Mouse (Mus musculus) forebrain, embryonic 15.5 days (tissue): ENCODE measurements around the gene Tgfb1i1. TPM values are rescaled to one million over a fixed set of nuclear protein-coding genes. Genes with fewer than 3 reads are reported as not detected.

ENCODE experiments used
- ATAC-seq: fragments of 200-750 bp; cut with Nextera tagmentation; replicated peaks from 2 replicates; pipeline ENCODE4 v1.8.0; 2017; ENCODE audit warnings: mild to moderate bottlenecking, moderate TSS enrichment, moderate library complexity
- H3K27ac ChIP-seq: fragments of 300-500 bp; sonication (generic); replicated peaks from 2 replicates; pipeline ENCODE4 v1.5.1; 2015; ENCODE audit warnings: mild to moderate bottlenecking, inconsistent platforms
- H3K27me3 ChIP-seq: fragments of 300-500 bp; sonication (generic); 2 replicates; pipeline ENCODE4 v1.6.1; 2015; ENCODE audit warnings: inconsistent platforms
- H3K36me3 ChIP-seq: fragments of 300-500 bp; sonication (generic); 2 replicates; pipeline ENCODE4 v1.6.1; 2015; ENCODE audit warnings: mild to moderate bottlenecking, inconsistent platforms
- H3K4me1 ChIP-seq: fragments of 300-500 bp; sonication (generic); 2 replicates; pipeline ENCODE4 v1.6.1; 2015; ENCODE audit warnings: inconsistent platforms
- H3K4me2 ChIP-seq: fragments of 300-500 bp; sonication (generic); replicated peaks from 2 replicates; pipeline ENCODE4 v1.6.1; 2015; ENCODE audit warnings: mild to moderate bottlenecking, inconsistent platforms
- H3K4me3 ChIP-seq: fragments of 300-500 bp; sonication (generic); 2 replicates; pipeline ENCODE4 v1.5.1; 2015; ENCODE audit warnings: mild to moderate bottlenecking, inconsistent platforms
- H3K9ac ChIP-seq: fragments of 300-500 bp; sonication (generic); replicated peaks from 2 replicates; pipeline ENCODE4 v1.6.1; 2015; ENCODE audit warnings: mild to moderate bottlenecking, inconsistent platforms
- H3K9me3 ChIP-seq: fragments of 300-500 bp; sonication (generic); 2 replicates; pipeline ENCODE4 v1.6.1; 2016; ENCODE audit warnings: inconsistent platforms
- WGBS: fragments of 180-500 bp; shearing (Covaris S2); methylation state at CpG from one replicate; pipeline ENCODE4 v1.1.7; 2015; ENCODE audit warnings: mixed read lengths; 5-methylcytosine and 5-hydroxymethylcytosine counted together
- polyA plus RNA-seq: library from polyadenylated mRNA; unstranded; fragments of >200 nt; fragmentation: Nextera tagmentation; extraction: Ambion mirVana; gene quantifications from 2 replicates; pipeline ENCODE4 v1.2.1, GENCODE M21; 2015

Tgfb1i1 gene
- 14.0 and 14.6 TPM in 2 replicates for polyA plus RNA-seq

DNA sequence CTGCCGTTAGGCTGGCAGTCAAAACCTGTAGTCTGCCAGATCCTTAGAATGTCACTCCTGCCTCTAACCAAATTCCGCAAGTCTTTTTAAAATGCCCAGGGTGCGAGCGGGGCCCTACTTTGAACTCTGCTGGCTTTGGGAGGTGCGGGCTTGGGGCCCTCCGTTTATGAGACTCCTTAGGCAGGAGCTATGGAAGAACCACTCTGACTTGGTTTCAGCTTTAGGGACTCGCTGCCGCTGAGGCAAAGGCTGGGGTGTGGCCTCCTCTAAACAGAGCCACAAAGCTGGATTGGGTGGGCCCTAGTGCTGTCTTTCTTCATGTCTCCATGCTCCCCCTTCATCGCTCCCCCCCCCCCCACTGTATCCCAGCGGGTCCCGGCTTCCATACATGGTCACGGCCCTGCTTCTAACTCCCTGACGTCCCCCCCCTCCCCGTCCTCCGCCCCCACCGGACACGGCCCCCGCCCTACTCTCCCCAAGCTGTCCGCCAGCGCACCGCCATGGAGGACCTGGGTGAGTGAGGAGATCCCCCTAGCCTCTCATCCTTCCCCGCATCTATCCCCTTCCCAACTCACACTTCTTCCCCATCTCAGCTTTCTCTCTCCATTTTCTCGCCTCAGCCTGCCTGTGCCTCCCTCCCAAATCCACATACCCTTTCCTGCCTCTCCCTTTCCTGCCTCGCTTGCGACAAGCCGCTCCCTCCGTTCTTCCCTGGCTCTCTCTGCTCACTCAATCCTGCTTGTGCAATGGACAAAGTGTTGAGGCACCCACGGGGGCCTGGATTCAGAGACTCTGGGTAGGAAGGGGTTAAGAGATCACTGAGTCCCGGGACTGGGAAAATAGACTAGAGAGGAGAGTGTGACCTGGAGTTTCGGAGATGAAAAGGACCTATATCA lies at the start of gene Tgfb1i1:
Gene Tgfb1i1, plus strand, starts transcription at position 317 of the 896 bp plus-strand sequence.
- peak within 1 kb of the TSS; percentile 74 for H3K27ac ChIP-seq
- H3K9ac ChIP-seq, result peak within 1 kb of the TSS; percentile 53
- ATAC-seq, result peak; percentile 55
- H3K9me3 ChIP-seq, result no peaks in the 10 kb centered on the region
- H3K4me2 ChIP-seq, result peak within 1 kb of the TSS; percentile 63
- H3K4me1 ChIP-seq, result peaks cover 11% of the 10 kb centered on the region
- no peaks in the 10 kb centered on the region for H3K27me3 ChIP-seq
- peak within 1 kb of the TSS; percentile 40 for H3K4me3 ChIP-seq
- WGBS, result 2% methylated on average over 30 of the region's 30 CpGs
- peaks cover 14% of the 10 kb centered on the region; the same call in 1 of the 2 replicates for H3K36me3 ChIP-seq

DNA sequence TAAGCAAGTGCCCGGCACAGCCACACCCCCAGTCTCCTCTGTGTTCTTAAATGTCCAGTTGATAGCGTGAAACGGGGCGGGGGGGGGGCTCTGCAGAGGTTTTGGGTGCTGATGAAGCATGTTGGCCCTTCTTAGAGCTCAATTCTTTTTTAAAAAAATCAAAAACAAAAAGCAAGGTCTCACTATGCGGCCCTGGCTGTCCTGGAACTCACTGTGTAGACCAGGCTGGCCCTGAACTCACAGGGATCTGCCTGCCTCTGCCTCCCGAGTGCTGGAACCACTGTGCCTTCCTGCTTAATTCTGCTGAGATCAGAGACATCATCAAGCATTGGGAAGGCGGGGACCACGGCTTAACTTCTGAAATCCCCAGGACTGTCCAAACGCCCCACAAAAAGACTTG lies 45.0 kb upstream of the Tgfb1i1 start:
- Histone ChIP-seq H3K36me3 (no peaks in the 10 kb centered on the region), H3K9ac (no peak overlapping the region), H3K4me1 (no peaks in the 10 kb centered on the region), H3K27ac (no peak overlapping the region), H3K4me2 (no peak overlapping the region), H3K9me3 (no peaks in the 10 kb centered on the region), H3K27me3 (no peaks in the 10 kb centered on the region), H3K4me3 (no peak overlapping the region)
- ATAC-seq, result no peak
- WGBS, result 86% methylated on average over 9 of the region's 9 CpGs

DNA sequence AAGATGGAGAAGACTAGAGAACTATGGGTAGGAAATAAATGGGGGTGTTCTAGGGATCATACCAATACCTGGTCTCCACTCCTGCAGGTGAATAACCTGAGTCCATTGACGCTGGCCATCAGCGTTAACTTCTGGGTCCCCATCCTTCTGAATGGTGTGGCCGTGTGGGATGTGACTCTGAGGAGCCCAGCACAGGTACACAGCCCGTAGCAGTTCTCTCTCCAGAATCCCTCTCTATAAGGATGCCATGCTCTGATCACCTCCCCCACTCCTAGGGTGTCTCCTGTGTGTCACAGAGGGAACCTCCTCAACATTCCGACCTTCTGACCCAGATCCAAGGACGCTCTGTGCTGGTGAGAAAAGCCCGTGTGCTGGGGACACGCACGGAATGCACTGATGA lies 43.5 kb upstream of the Tgfb1i1 start:
- no peak for ATAC-seq
- WGBS, result 79% methylated on average over 9 of the region's 9 CpGs

DNA sequence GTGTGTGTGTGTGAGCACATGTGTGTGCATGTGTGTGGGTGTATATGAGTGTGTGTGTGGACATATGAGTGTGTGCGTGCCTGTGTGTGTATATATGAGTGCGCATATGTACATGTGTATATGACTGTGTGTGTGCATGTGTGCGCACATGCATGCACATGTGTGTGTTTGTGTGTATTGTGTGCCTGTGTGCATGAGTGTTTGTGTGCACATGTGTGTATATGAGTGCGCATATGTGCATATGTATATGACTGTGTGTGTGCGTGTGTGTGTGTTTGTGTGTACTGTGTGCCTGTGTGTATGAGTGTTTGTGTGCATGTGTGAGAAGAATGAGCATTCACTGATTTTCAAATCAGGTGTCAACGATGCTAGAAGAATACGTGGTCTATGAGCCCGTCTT lies 42.4 kb upstream of the Tgfb1i1 start:
- Histone ChIP-seq H3K9me3 (no peaks in the 10 kb centered on the region), H3K36me3 (no peaks in the 10 kb centered on the region), H3K27me3 (no peaks in the 10 kb centered on the region), H3K9ac (no peak overlapping the region), H3K4me2 (no peak overlapping the region), H3K4me1 (no peaks in the 10 kb centered on the region), H3K4me3 (no peak overlapping the region), H3K27ac (no peak overlapping the region)
- 87% methylated on average over 8 of the region's 8 CpGs for WGBS
- ATAC-seq, result no peak

More for the DNA sequence above, 43.5 kb upstream of the Tgfb1i1 start:
- Histone ChIP-seq H3K4me2 (no peak overlapping the region), H3K4me1 (no peaks in the 10 kb centered on the region), H3K36me3 (no peaks in the 10 kb centered on the region), H3K27ac (no peak overlapping the region), H3K4me3 (no peak overlapping the region), H3K9ac (no peak overlapping the region), H3K27me3 (no peaks in the 10 kb centered on the region), H3K9me3 (no peaks in the 10 kb centered on the region)

DNA sequence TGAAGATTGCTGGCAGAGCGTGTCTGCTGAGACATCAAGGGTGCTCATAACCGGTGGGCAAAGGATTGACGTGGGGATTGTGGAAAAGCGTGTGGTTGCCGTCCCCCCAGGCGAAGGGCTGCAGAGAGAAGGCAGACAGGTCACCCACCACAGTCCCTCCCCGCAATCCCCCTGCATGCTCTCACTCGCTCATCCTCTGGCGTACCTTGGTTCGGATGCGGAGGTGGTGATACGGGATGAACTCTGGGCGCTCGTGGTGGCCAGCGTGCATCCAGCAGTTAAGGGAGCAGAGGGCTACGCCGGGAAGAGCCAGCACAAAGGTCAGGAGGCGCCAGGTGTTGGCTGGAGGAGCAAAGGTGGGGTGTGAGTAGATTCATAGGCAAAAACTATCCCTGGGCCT lies 40.9 kb upstream of the Tgfb1i1 start:
- WGBS, result 87% methylated on average over 18 of the region's 18 CpGs
- Histone ChIP-seq H3K4me3 (no peak overlapping the region), H3K9ac (no peak overlapping the region), H3K4me1 (no peaks in the 10 kb centered on the region), H3K4me2 (no peak overlapping the region), H3K27me3 (no peaks in the 10 kb centered on the region), H3K27ac (no peak overlapping the region), H3K9me3 (no peaks in the 10 kb centered on the region), H3K36me3 (no peaks in the 10 kb centered on the region)
- no peak for ATAC-seq

DNA sequence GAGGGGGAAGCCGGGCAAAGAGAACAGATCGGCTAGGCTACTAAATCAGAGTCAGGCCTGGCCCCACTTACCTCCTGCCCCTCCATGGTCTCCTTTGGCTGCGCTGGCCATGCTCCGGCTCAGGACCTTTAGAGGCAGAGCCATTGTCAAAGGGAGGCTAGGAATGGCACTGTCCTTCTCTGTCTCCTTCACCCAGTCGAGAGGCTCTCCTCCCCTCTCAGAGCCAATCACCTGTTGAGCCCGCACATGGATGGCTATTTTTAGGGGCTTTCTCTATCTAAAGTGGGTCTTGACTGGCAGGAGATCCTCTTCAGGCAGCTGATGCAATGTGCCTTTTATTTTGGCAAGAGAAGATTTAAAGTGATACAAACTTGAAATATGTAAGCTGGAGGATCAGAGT lies 40.5 kb upstream of the Tgfb1i1 start, which contains the start of gene Cox6a2:
Gene Cox6a2, minus strand, starts transcription at position 236 of the 400 bp plus-strand sequence.
- 80% methylated on average over 6 of the region's 6 CpGs for WGBS
- no peak within 1 kb of the TSS for H3K9ac ChIP-seq
- H3K27me3 ChIP-seq, result no peaks in the 10 kb centered on the region
- H3K4me1 ChIP-seq, result no peaks in the 10 kb centered on the region
- no peak within 1 kb of the TSS for H3K4me2 ChIP-seq
- H3K4me3 ChIP-seq, result no peak within 1 kb of the TSS
- no peak within 1 kb of the TSS for H3K27ac ChIP-seq
- H3K9me3 ChIP-seq, result no peaks in the 10 kb centered on the region
- no peak for ATAC-seq
- no peaks in the 10 kb centered on the region for H3K36me3 ChIP-seq

DNA sequence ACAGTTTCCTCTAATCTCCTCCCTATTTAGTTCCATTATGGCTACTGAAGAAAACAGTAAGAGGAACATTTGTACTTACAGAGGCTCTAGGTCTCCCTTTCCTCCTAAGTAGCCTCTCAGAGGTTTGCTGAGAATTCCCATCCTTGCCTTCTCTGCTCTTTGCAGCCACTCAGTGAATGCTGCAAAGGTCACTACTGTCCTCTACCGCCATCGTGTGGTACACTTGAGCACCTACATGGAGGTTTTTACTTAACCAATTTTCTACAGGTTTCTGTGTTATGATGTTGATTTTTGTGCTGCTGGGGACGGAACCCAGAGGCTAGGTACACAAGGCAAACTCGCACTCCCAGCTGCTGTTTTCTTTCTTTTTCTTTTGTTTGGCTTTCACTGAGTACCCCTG lies 38.4 kb upstream of the Tgfb1i1 start:
- no peaks in the 10 kb centered on the region for H3K27me3 ChIP-seq
- no peaks in the 10 kb centered on the region for H3K9me3 ChIP-seq
- H3K4me2 ChIP-seq, result no peak overlapping the region
- H3K4me1 ChIP-seq, result no peaks in the 10 kb centered on the region
- H3K4me3 ChIP-seq, result no peak overlapping the region
- no peaks in the 10 kb centered on the region for H3K36me3 ChIP-seq
- no peak overlapping the region for H3K9ac ChIP-seq
- ATAC-seq, result no peak
- no peak overlapping the region for H3K27ac ChIP-seq
- whole genome bisulfite sequencing, result 6% methylated on average over 4 of the region's 4 CpGs

DNA sequence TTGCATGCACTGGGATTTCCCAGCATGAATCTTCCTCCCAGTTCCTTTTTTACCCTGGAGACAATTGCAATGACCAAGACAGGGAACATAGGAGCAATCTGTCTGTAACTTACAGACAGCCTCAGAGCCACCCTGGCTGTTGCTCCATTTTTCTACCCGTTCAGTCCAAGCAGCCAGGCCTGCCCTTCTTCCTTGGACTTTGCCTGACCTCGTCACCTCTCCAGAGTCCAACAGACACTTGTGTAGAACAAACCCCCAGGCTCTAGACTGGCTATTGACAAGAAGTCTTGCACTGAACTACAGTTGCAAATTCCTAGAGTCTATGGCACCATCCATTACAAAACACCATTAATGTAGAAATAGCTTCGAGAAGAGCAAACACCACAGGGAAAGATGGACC lies 36.8 kb upstream of the Tgfb1i1 start:
- 71% methylated on average over 3 of the region's 3 CpGs for WGBS

DNA sequence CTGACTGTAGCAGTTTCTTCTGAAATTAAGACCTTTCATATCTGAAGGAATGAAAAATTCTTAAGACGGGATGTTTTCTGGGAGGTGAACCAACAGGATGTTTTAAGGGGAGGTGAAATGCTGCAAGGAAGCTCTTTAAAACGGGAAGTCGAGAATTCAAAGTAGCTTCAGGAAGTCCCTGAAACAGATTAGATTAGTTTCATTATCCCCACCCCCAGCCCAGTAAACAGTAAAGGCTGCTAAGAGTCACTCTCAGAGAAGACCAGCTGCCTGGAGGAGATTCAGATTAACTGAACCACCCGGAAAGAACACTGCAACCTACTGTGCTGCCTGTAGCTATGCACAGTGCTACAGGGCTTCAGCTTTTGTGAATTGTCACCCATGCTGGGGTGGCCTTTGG lies 26.7 kb upstream of the Tgfb1i1 start:
- Histone ChIP-seq H3K9me3 (no peaks in the 10 kb centered on the region), H3K4me3 (no peak overlapping the region), H3K9ac (no peak overlapping the region), H3K4me1 (no peaks in the 10 kb centered on the region), H3K27me3 (no peaks in the 10 kb centered on the region), H3K4me2 (no peak overlapping the region), H3K36me3 (no peaks in the 10 kb centered on the region), H3K27ac (no peak overlapping the region)
- ATAC-seq, result no peak
- 88% methylated on average over 4 of the region's 4 CpGs for WGBS

More for the DNA sequence above, 36.8 kb upstream of the Tgfb1i1 start:
- H3K27ac ChIP-seq, result no peak overlapping the region
- no peak overlapping the region for H3K4me2 ChIP-seq
- H3K4me3 ChIP-seq, result no peak overlapping the region
- no peak overlapping the region for H3K9ac ChIP-seq
- no peaks in the 10 kb centered on the region for H3K9me3 ChIP-seq
- H3K27me3 ChIP-seq, result no peaks in the 10 kb centered on the region
- no peaks in the 10 kb centered on the region for H3K4me1 ChIP-seq
- no peak for ATAC-seq
- H3K36me3 ChIP-seq, result no peaks in the 10 kb centered on the region

DNA sequence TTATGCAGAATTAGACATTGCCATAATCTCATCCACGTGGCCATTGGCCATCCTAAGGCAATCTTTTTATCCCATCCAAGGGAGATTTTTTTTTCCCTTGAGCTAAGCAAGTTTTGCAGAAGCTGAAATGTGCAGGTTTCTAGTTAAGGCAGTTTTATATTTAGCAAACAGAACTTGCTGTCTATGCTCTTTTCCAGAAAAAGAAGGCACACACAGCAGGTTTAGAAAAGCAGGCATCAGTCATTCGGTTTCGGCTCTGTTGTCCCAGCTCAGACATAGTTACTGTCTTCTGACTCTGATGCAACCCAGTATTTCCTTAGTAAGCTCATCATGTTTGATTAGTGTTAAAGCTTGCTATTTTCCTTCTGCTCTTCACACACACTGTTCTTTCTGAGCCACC lies 25.7 kb upstream of the Tgfb1i1 start:
- Histone ChIP-seq H3K4me2 (no peak overlapping the region), H3K9ac (no peak overlapping the region), H3K27ac (no peak overlapping the region), H3K4me1 (no peaks in the 10 kb centered on the region), H3K36me3 (no peaks in the 10 kb centered on the region), H3K9me3 (no peaks in the 10 kb centered on the region), H3K27me3 (no peaks in the 10 kb centered on the region), H3K4me3 (no peak overlapping the region)
- WGBS, result 94% methylated on average over 3 of the region's 3 CpGs
- no peak for ATAC-seq

DNA sequence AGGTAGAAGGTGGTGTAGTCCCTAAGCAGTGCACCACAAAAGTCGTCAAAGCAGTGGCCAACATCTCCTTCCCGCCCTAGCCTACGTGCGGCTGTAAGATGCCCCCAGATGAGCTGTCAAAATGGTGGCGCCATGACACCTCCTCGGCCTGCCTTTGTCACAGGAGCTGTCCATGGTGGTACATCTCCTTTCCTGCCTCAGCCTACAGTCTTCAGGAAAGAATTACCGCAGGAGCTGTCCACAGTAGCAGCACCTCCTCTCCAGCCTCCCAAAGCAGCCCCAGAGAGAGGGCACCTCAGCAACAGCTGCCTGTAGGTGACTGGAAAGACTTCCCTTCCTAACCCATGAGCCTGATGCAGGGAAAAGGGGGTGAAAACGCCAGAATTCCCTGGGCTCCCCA lies 14.9 kb upstream of the Tgfb1i1 start:
- no peaks in the 10 kb centered on the region for H3K27me3 ChIP-seq
- no peak overlapping the region for H3K9ac ChIP-seq
- H3K4me3 ChIP-seq, result no peak overlapping the region
- no peaks in the 10 kb centered on the region for H3K36me3 ChIP-seq
- H3K27ac ChIP-seq, result no peak overlapping the region
- H3K4me1 ChIP-seq, result peaks cover 3% of the 10 kb centered on the region
- no peaks in the 10 kb centered on the region for H3K9me3 ChIP-seq
- H3K4me2 ChIP-seq, result no peak overlapping the region
- WGBS, result 57% methylated on average over 8 of the region's 8 CpGs
- ATAC-seq, result no peak

DNA sequence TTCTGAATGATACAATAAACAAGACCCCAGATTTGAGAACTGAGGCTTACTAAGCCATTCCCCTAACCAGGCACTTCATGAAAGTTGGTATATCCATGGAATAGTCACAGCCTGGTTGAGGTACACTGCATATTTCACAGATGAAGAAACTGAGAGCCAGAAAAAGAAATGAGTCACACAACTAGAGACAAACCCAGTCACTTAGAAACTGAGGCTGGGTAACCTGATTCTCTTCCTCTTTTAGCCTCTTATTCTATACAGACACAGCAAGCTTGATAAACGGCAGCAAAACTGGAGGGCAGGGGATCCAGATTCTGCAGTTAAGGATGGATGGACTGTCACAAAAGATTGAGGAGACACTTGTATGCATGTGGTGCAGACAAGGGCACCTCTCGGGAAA lies 11.8 kb upstream of the Tgfb1i1 start:
- no peak overlapping the region for H3K4me2 ChIP-seq
- H3K27me3 ChIP-seq, result no peaks in the 10 kb centered on the region
- no peak overlapping the region for H3K4me3 ChIP-seq
- H3K9ac ChIP-seq, result no peak overlapping the region
- no peaks in the 10 kb centered on the region for H3K9me3 ChIP-seq
- no peaks in the 10 kb centered on the region for H3K36me3 ChIP-seq
- no peak for ATAC-seq
- no peak overlapping the region for H3K27ac ChIP-seq
- 84% methylated on average over 2 of the region's 2 CpGs for WGBS
- H3K4me1 ChIP-seq, result peaks cover 17% of the 10 kb centered on the region
